Mouse (Mus musculus) adrenal gland, postnatal 25 days (tissue): ENCODE measurements around the gene C2cd5. TPM values are rescaled to one million over a fixed set of nuclear protein-coding genes. Genes with fewer than 3 reads are reported as not detected.
A peak's percentile ranks its signal among the peaks of the same experiment; 100 is the strongest.
"Not testable (repeated sequence)": the region's sequence is repeated elsewhere in the genome, so short reads cannot be mapped to it uniquely, and the experiment has no call there.

Source experiments
- DNase-seq: peaks from one replicate; pipeline ENCODE4 v3.0.0; 2021; ENCODE audit warnings: mixed read lengths
- long read RNA-seq: library from polyadenylated mRNA; stranded (forward); transcript quantifications from one replicate; pipeline ENCODE4 v2.0.0, GENCODE M21; 2021
- total RNA-seq: library from RNA; stranded (reverse); gene quantifications from 2 replicates; pipeline ENCODE4 v1.2.3, GENCODE M21; 2021

Gene C2cd5
- 20.9 and 29.5 TPM in 2 replicates for total RNA-seq
- long read RNA-seq, partial matches to known transcripts = 1 of 4 reads
- long read RNA-seq, other reads (novel, unspliced or antisense) = 3 of 4 reads

GRCm38 (mm10) chr6:143099681-143100382 lies at the start of gene C2cd5:
Gene C2cd5 (minus strand): TSS chr6:143100141.
- peak; percentile 97 for DNase-seq

GRCm38 (mm10) chr6:143148868-143149267 lies 48.9 kb upstream of the C2cd5 start:
- DNase-seq = peak; percentile 24

GRCm38 (mm10) chr6:143146756-143147155 lies 46.8 kb upstream of the C2cd5 start:
- DNase-seq = no peak

GRCm38 (mm10) chr6:143145051-143145450 lies 45.1 kb upstream of the C2cd5 start:
- DNase-seq = no peak

GRCm38 (mm10) chr6:143144556-143144955 lies 44.6 kb upstream of the C2cd5 start:
- no peak for DNase-seq

GRCm38 (mm10) chr6:143143775-143144273 lies 43.9 kb upstream of the C2cd5 start:
- no peak for DNase-seq

- no peak for DNase-seq
Observed at GRCm38 (mm10) chr6:143143321-143143720, 43.4 kb upstream of the C2cd5 start.

- DNase-seq = no peak
Observed at GRCm38 (mm10) chr6:143142861-143143260, 42.9 kb upstream of the C2cd5 start.

GRCm38 (mm10) chr6:143141624-143142592 lies 42.0 kb upstream of the C2cd5 start:
- not testable (repeated sequence) for DNase-seq

- peak; percentile 18 for DNase-seq
Observed at GRCm38 (mm10) chr6:143140884-143141283, 40.9 kb upstream of the C2cd5 start.

GRCm38 (mm10) chr6:143139417-143139816 lies 39.5 kb upstream of the C2cd5 start:
- DNase-seq = no peak

- no peak for DNase-seq
Observed at GRCm38 (mm10) chr6:143137341-143137740, 37.4 kb upstream of the C2cd5 start.

GRCm38 (mm10) chr6:143136688-143137087 lies 36.7 kb upstream of the C2cd5 start:
- DNase-seq = no peak

GRCm38 (mm10) chr6:143135097-143135496 lies 35.2 kb upstream of the C2cd5 start:
- DNase-seq = no peak

- no peak for DNase-seq
Observed at GRCm38 (mm10) chr6:143133150-143133549, 33.2 kb upstream of the C2cd5 start.

- no peak for DNase-seq
Observed at GRCm38 (mm10) chr6:143131895-143132652, 32.1 kb upstream of the C2cd5 start.

GRCm38 (mm10) chr6:143130411-143130810 lies 30.5 kb upstream of the C2cd5 start:
- DNase-seq = no peak

- DNase-seq = no peak
Observed at GRCm38 (mm10) chr6:143129952-143130351, 30.0 kb upstream of the C2cd5 start.

GRCm38 (mm10) chr6:143129466-143129865 lies 29.5 kb upstream of the C2cd5 start:
- no peak for DNase-seq

- no peak for DNase-seq
Observed at GRCm38 (mm10) chr6:143125721-143126120, 25.8 kb upstream of the C2cd5 start.

GRCm38 (mm10) chr6:143119325-143119724 lies 19.4 kb upstream of the C2cd5 start:
- DNase-seq = no peak

GRCm38 (mm10) chr6:143116779-143117178 lies 16.8 kb upstream of the C2cd5 start:
- DNase-seq = no peak
